In genomic region chr1:133745078-133745495, GRCm38 (mm10) we compare ENCODE assay signal across 8 mouse cellular contexts. TPM values are rescaled to one million over a fixed set of nuclear protein-coding genes. Genes with fewer than 3 reads are reported as not detected.
DNase-seq lines count a peak whose midpoint lies in the region; ATAC-seq and TF ChIP-seq lines count a peak whose summit lies in the region.

No protein-coding gene starts in this region.

- no peak for TF ChIP-seq CTCF in spleen, adult 2 months (IDR thresholded peaks at IDR 0.05; ENCODE audit: extremely low read depth, insufficient read depth, insufficient read length, insufficient replicate concordance)
- no peak for TF ChIP-seq CTCF in intestine, postnatal 0 days (IDR thresholded peaks at IDR 0.05; ENCODE audit: low read depth)

- whole genome bisulfite sequencing in spleen, adult 2 months, result 83% methylated on average over 9 of the region's 9 CpGs
- 43% methylated on average over 9 of the region's 9 CpGs for WGBS in intestine, postnatal 0 days
- 35% methylated on average over 9 of the region's 9 CpGs for WGBS in stomach, embryonic 16.5 days

- H3K4me3 ChIP-seq in spleen, adult 2 months (ENCODE audit: extremely low read depth, insufficient read depth, insufficient read length), result no peak overlapping the region
- no peak overlapping the region for H3K4me3 ChIP-seq in intestine, postnatal 0 days (ENCODE audit: low read depth, low read length)
- H3K4me3 ChIP-seq in stomach, embryonic 16.5 days (replicated peaks; ENCODE audit: low read length), result no peak overlapping the region

- DNase-seq in gastrocnemius, postnatal 14 days, result peak; percentile 28
- no peak for DNase-seq in gastrocnemius, adult 18-20 months (ENCODE audit: low spot score)
- DNase-seq in spleen, adult 2 months (ENCODE audit: low read depth in 1 of 2, low spot score in 2 of 2), result no peak
- no peak for DNase-seq in spleen, postnatal 14 days (ENCODE audit: low spot score in 2 of 2)
- DNase-seq in thymus, postnatal 4 days, result no peak

- no peaks in the 10 kb centered on the region for H3K4me1 ChIP-seq in spleen, adult 2 months (ENCODE audit: control insufficient read depth, insufficient read depth, insufficient read length)
- H3K4me1 ChIP-seq in intestine, postnatal 0 days (replicated peaks; ENCODE audit: control insufficient read depth, insufficient read depth, low read length), result no peaks in the 10 kb centered on the region
- peaks cover 33% of the 10 kb centered on the region for H3K4me1 ChIP-seq in stomach, embryonic 16.5 days (ENCODE audit: control insufficient read depth, insufficient read depth, low read length)

- ATAC-seq in intestine, postnatal 0 days, result no peak
- peak; percentile 61 for ATAC-seq in stomach, embryonic 16.5 days (ENCODE audit: insufficient read depth, low FRiP score)
- no peak for ATAC-seq in monocyte, adult 5-6 weeks (replicated peaks; ENCODE audit: insufficient number of reproducible peaks, low FRiP score, low TSS enrichment, poor library complexity, severe bottlenecking)

- no peaks in the 10 kb centered on the region for H3K36me3 ChIP-seq in spleen, adult 2 months (ENCODE audit: control insufficient read depth, insufficient read depth, low read length)
- no peaks in the 10 kb centered on the region for H3K36me3 ChIP-seq in intestine, postnatal 0 days (ENCODE audit: control insufficient read depth, insufficient read depth)
- H3K36me3 ChIP-seq in stomach, embryonic 16.5 days (ENCODE audit: control insufficient read depth, insufficient read depth, low read length), result no peaks in the 10 kb centered on the region

- no peak overlapping the region for H3K9ac ChIP-seq in intestine, postnatal 0 days (ENCODE audit: low read depth, low read length)
- peak overlapping the region; percentile 63 for H3K9ac ChIP-seq in stomach, embryonic 16.5 days (ENCODE audit: low read length)

- H3K27ac ChIP-seq in spleen, adult 2 months (ENCODE audit: insufficient read depth, low read length), result peak overlapping the region; percentile 33; the same call in 1 of the 2 replicates
- H3K27ac ChIP-seq in intestine, postnatal 0 days (ENCODE audit: low read depth, low read length), result peak overlapping the region; percentile 36; the same call in 1 of the 2 replicates
- H3K27ac ChIP-seq in stomach, embryonic 16.5 days (ENCODE audit: low read length), result peak overlapping the region; percentile 88

- intact Hi-C loops in gastrocnemius, postnatal 14 days (cut with DNase I; ENCODE audit: low total_unique reads), result loop anchor here (5.0 kb wide), 1 partner anchor 52 kb away; no protein-coding TSS in a partner anchor

- no peak for TF ChIP-seq POLR2A in spleen, adult 2 months (IDR thresholded peaks at IDR 0.05; ENCODE audit: low read depth, low read length)

- no peaks in the 10 kb centered on the region for H3K9me3 ChIP-seq in intestine, postnatal 0 days (ENCODE audit: control insufficient read depth)
- no peaks in the 10 kb centered on the region for H3K9me3 ChIP-seq in stomach, embryonic 16.5 days (replicated peaks; ENCODE audit: control insufficient read depth, low read length)

- no peak overlapping the region for H3K4me2 ChIP-seq in intestine, postnatal 0 days (replicated peaks; ENCODE audit: low read depth)
- H3K4me2 ChIP-seq in stomach, embryonic 16.5 days (ENCODE audit: low read depth, low read length), result peak overlapping the region; percentile 22; the same call in 1 of the 2 replicates

- no peaks in the 10 kb centered on the region for H3K27me3 ChIP-seq in spleen, adult 2 months (ENCODE audit: control insufficient read depth, insufficient read depth, low read length)
- H3K27me3 ChIP-seq in intestine, postnatal 0 days (replicated peaks; ENCODE audit: control insufficient read depth, insufficient read depth, low read length), result no peaks in the 10 kb centered on the region
- no peaks in the 10 kb centered on the region for H3K27me3 ChIP-seq in stomach, embryonic 16.5 days (ENCODE audit: control insufficient read depth, insufficient read depth, low read length)

RNA-seq across cellular contexts. Expression of gene Lax1, which starts 55.2 kb away (rescaled TPM):
- under 1 TPM; 0.09 to 0.27 TPM for total RNA-seq in gastrocnemius, postnatal 14 days (2021)
- not detected for total RNA-seq in gastrocnemius, adult 18-20 months (2021)
- polyA plus RNA-seq in spleen, adult 2 months (2012; rRNA removed), result 35.4 and 39.2 TPM in 2 replicates
- 0.38 and 0.47 TPM in 2 replicates for polyA plus RNA-seq in intestine, postnatal 0 days (2015; fragmentation: Nextera tagmentation; extraction: Ambion mirVana)
- 0.63 and 1.1 TPM in 2 replicates for polyA plus RNA-seq in stomach, embryonic 16.5 days (2015; fragmentation: Nextera tagmentation; extraction: Ambion mirVana)
- 35.8 to 132 TPM (median 52.2 TPM) in 3 replicates for total RNA-seq in monocyte, adult 5-6 weeks (2017)

RNA-seq across cellular contexts. Expression of gene Atp2b4, which starts 55.8 kb away (rescaled TPM):
- 10 to 100 TPM; 22.1 to 24.4 TPM for total RNA-seq in gastrocnemius, postnatal 14 days (2021)
- total RNA-seq in gastrocnemius, adult 18-20 months (2021), result 10 to 100 TPM in 1 of 2 experiments, 1 to 10 TPM in 1; 7.1 to 11.6 TPM
- polyA plus RNA-seq in spleen, adult 2 months (2012; rRNA removed), result 7.1 and 8.0 TPM in 2 replicates
- 9.8 and 11.8 TPM in 2 replicates for polyA plus RNA-seq in intestine, postnatal 0 days (2015; fragmentation: Nextera tagmentation; extraction: Ambion mirVana)
- 22.3 and 23.9 TPM in 2 replicates for polyA plus RNA-seq in stomach, embryonic 16.5 days (2015; fragmentation: Nextera tagmentation; extraction: Ambion mirVana)
- 16.7 to 44.9 TPM (median 20.6 TPM) in 3 replicates for total RNA-seq in monocyte, adult 5-6 weeks (2017)

Comparison
In these comparisons a context has a peak if more than half of its experiments do, and no peak if none do; other contexts are left out.
1. H3K27ac ChIP-seq: peak in every context shown above with its lines; median percentile 88 in stomach, embryonic 16.5 days; 36 in intestine, postnatal 0 days; 33 in spleen, adult 2 months.
2. RNA of gene Lax1, which starts 55.2 kb away (total RNA-seq): 35.8 to 132 TPM in monocyte, adult 5-6 weeks; 0.09 to 0.27 TPM in gastrocnemius, postnatal 14 days and not detected in gastrocnemius, adult 18-20 months; every median in the first group is over 10 times any median in the second.